Mouse (Mus musculus): ENCODE measurements around the gene Srrt.

DNA sequence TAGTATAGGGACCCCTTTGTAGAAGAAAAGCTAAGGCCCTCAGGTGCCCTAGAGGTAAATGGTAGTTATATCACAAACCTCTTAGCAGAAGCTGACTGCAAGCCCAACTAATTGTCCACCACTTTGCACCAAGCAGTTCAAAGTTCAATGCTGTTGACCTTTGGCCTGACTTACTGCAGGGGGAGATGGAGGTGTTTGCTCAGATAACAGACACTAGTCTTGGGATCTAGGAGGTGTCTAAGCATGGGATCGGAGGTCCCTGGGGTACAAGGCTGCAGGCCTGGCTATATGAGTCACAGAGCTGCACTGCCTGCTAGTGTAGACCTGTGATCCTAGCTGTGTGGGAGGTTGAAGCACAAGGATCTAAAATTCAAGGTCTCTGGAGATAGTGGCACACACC, 11.1 kb upstream of the Srrt start:
- TF ChIP-seq CTCF (IDR thresholded peaks at IDR 0.05; ENCODE audit: control insufficient read depth, insufficient read depth, low read length) (no peak), POLR2A (IDR thresholded peaks at IDR 0.05; ENCODE audit: borderline replicate concordance, control insufficient read depth, low read depth, low read length) (no peak)

Measured in bone marrow, adult 2 months (tissue).